Mouse (Mus musculus): ENCODE measurements around the gene Zfp444. TPM values are rescaled to one million over a fixed set of nuclear protein-coding genes. Genes with fewer than 3 reads are reported as not detected.
"Not testable (repeated sequence)": the region's sequence is repeated elsewhere in the genome, so short reads cannot be mapped to it uniquely, and the experiment has no call there.

Gene Zfp444
- total RNA-seq, 1 experiment from 2014 or later: 15.2 TPM

DNA sequence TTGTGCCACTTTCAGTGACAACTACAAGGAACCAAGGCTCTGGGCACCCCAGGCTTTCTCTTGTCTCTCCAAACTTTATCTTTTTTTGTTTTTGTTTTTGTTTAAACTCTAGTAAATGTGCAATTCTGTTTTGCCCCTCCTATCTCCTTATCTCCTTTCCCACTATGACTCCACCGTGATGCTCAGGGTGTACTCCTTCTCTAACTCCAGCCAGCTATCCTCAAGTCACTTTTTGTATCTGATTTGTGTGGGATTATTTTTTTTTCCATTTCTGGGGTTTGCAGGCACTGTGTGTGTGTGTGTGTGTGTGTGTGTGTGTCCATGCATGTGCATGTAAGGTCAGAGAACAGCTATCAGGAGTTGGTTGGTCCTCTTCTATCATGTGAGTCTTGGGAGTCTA lies 14.5 kb upstream of the Zfp444 start:
- no peak for ATAC-seq (replicated peaks; ENCODE audit: low read depth, poor library complexity, severe bottlenecking)

DNA sequence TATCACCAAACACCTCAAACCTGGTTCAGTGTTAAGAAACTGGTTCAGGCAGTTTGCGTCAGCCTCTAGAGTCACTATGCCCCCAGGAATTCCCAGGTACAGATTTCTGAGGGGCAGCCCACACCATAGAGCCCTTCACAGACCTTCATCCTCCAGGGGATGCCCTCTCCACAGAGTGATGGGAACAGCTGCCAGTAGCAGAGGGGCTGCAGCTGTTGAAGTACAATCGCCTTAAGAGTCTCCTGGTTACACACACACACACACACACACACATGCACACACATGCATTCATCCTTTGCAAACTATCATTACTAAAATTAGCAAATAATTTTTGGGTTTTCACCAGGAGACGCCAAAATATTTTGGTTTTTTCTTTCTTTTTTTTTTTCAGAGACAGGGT lies 12.4 kb upstream of the Zfp444 start:
- ATAC-seq (replicated peaks; ENCODE audit: low read depth, poor library complexity, severe bottlenecking): no peak

DNA sequence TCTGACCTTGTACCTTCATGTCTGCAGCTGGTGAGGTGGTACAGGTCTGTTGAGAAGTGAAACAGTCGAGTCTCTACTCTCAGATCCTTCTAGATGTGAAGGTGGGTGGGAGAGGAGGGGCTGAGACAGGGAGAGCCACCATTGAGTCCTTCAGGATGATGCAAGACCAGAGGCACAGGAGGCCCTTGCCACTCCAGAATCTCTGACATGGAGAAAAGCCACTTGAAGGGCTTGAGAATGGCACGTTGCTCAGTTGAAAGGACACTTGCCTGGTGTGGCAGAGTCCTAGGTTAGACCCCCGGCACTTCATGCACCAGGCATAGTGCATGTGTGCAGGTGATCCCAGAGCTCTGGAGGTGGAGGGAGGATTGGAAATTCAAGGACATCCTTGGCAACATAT lies 10.5 kb upstream of the Zfp444 start:
- ATAC-seq (replicated peaks; ENCODE audit: low read depth, poor library complexity, severe bottlenecking): no peak

DNA sequence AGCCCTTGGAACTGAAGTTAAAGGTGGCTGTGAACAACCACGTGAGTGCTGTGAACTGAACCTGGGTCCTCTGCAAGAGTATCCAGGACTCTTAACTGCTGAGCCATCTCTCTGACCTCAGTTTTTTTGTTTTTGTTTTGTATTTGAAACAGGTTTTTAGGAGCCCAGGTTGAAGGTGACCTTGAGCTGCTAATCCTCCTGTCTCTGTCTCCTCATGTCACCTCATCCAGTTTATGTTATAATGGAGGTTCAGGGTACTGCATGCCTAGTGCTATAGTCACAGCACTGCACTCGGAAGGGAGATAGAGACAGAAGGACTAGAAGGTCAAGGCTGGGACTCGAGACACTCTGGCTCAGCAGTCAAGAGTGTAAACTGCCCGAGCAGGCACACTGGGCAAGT lies 9.9 kb upstream of the Zfp444 start:
- ATAC-seq (replicated peaks; ENCODE audit: low read depth, poor library complexity, severe bottlenecking): no peak

DNA sequence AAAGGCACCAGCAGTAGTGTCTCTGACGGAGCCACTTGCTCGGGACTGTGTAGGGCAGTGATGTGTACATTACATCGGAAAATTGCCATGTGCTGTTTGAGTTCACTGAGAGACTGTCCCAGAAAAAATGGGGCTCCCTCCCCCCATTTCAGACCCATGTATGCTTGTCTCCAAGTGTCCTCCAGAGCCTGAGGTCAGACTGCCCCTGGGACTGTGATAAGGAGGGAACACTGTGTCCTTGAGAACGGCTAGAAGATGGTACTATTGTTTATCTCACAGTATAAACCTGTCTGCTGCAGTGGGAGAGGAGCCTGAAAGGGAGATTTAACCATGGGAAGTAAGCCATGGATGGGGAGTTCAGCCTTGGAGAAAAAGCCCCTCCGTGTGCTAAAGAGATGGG lies 7.4 kb upstream of the Zfp444 start:
- no peak for ATAC-seq (replicated peaks; ENCODE audit: low read depth, poor library complexity, severe bottlenecking)

DNA sequence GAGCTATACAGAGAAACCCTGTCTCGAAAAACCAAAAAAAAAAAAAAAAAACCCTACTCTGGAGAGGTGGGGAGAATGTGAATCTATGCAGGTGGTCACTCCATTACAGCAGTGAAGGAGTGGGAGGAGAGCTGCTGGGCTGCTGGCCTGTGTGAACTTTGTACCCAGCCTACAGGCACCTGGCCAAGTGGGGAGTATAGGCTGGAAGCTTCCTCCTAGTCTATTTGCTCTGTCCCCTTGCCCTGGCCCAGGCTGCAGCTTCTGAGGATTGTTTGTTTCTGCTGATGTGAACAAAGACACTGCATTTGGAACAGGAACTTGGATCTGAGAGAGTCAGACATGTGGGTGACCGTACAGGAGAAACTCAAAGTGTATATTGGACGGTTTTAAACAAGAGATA lies 2.6 kb upstream of the Zfp444 start:
- no peak for ATAC-seq (replicated peaks; ENCODE audit: low read depth, poor library complexity, severe bottlenecking)

DNA sequence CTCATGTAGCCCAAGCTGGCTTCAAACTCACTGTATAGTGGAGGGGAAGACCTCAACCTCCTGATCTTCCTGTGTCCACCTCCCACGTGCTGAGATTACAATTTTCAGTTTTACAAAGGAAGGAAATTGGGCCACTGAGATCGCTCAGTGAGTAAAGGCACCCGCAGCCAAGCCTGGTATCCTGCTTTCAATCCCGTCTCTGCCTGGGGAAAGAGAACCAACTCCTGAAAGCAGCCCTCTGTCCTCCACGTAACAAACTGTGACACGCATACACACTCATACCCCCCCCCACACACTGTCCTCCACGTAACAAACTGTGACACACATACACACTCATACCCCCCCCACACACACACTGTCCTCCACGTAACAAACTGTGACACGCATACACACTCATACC lies 1.6 kb upstream of the Zfp444 start:
- no peak for ATAC-seq (replicated peaks; ENCODE audit: low read depth, poor library complexity, severe bottlenecking)

DNA sequence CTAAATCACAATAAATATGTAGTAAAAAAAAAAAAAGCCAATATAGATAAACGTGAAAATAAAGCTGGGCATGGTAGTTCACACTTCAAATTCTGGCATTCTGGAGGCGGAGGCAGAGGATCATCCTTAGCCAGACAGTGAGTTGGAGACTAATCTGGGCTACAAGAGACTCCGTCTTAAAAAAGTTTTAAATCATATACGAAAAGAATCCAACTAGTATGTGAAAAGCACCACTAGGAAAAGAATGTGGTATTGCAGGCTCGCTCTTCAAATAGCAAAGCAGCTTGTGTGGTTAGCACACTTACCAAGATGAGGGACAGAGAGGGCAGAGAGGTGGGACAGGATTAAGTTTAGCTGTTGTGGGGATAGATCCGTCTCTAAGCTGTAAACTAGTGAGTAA lies 1.2 kb upstream of the Zfp444 start:
- ATAC-seq (replicated peaks; ENCODE audit: low read depth, poor library complexity, severe bottlenecking): no peak

DNA sequence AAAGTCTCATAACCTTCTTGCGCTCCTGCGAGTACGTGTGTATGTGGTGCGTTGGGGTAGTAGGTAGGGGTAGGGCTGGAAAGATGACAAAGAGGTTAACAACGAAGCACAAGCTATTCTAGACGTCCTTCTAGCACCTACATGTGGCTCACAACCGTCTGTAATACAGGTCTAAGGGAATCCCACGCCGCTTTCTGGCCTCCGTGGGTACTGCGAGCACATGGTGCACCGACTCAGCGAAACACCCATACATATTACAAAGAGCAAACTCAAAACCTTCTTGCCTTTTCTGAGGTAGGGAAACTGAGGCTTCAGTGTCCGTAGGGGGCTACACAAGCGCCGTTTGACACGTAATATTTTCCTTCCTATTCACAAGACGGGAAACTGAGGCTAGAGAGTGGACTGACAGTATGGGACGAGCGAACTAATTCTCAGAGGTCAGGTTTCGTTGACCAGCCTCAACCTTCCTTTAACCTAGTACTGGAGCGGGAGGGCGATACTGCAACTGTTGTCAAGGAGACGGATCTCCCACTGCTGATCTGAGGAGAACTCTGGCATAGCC lies 501 bp upstream of the Zfp444 start:
- peak; percentile 57 for ATAC-seq (replicated peaks; ENCODE audit: low read depth, poor library complexity, severe bottlenecking)

DNA sequence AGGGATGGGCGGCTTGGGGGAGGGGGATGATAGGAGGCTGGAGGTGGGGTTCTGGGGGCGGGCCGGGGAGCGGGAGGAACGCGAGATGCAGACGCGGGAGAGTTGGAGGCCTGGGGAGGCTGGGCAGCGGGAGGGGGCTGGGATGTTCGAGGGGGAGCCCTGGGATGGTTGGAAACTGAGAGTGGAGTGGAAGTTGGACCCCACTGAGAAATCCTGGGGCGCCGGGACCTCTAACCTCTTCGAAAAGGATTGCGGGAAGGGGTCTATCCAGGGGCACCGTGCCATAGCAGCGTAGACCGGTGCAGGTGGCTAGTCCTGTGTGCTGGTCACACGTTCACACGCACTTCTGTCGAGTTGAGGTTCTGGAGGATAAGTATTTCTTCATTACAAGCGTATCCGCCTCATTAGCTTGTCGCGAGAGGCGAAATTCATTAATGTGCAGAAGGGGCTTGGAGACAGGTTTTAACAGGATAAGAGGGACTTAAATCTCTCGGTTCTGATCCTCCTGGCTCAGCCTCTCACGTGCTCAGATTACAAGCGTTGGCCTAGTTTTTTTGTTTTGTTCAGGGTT lies 733 bp downstream of the Zfp444 start:
- ATAC-seq (replicated peaks; ENCODE audit: low read depth, poor library complexity, severe bottlenecking): no peak

DNA sequence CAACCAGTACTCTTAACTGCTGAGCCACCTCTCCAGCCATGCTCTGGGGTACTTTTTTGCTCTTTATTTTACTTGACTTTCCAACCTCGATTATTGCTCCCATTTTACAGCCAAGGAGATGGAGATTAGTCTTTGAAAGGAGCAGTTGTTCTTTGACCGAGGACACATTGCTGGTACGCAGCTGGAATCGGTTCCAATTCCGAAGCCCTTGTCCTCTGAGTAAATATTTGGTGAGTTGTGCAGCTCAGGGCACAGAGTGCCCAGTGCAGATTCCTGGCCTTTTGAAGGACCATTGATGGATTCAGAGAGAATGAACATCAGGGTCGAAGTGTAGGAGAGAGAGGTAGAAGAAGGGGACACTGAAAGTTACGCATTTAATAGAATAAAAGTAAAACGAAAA lies 1.8 kb downstream of the Zfp444 start:
- ATAC-seq (replicated peaks; ENCODE audit: low read depth, poor library complexity, severe bottlenecking): no peak

DNA sequence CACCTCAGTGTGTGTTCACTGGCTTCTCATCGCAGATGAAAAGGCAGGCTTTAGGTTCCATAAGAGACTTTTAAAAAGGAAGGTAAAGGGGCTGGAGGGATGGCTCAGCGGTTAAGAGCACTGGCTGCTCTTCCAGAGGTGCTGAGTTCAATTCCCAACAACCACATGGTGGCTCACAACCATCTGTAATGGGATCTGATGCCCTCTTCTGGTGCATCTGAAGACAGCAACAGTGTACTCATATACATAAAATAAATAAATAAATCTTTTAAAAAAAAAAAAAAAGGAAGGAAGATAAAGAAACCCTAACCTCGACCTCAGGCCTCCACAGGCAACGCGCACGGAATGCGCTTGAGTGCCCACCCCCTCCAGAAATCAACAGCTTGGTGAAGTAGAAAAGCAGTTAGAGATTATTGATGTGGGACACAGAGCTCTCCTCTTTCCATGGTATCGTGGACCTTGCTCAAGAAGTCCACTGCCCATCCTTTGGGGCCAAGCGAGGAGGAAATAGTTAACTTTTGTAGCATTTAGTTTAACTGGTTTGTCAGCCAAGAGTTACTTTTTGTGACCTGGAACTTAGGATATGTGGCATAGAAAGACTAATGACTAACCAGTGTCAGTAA lies 2.5 kb downstream of the Zfp444 start:
- not testable (repeated sequence) for ATAC-seq (replicated peaks; ENCODE audit: low read depth, poor library complexity, severe bottlenecking)

DNA sequence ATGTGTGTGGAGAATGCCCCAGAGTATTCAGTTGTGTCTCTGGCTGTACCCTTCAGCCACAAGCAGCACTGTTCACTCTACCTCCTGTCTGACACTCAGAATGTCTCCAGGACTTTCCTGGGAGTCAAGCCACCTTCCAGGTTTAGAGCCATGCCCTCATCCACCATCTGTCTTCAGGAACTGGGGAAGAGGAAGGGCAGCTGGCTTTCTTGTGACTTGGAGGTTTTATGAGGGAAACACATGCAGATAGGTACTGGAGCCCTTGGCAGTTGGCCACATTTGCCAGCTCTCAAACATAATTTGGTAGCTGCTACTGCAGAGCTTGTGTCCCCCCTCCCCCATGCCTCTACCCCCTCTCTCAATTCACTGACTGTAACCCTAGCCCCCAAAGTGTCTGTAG lies 7.0 kb downstream of the Zfp444 start:
- no peak for ATAC-seq (replicated peaks; ENCODE audit: low read depth, poor library complexity, severe bottlenecking)

DNA sequence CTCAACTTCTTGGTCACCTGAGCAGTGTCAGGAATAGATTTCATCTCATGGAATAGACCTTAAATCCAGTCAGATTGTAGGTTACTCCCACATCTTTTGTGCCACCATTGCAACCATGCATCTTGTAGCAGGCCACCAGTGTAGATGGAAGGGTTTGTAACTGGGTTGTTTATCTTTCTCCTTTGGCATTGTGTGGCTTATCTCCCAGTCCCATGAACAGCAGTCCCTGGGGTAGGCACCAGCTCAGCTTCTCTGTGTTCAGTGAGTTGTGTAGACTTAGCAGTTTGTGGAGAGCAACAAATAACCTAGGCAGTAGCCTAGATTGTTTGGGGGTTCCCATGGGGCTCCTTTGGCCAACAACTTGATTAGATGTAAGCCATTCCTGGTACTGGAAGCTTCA lies 10.9 kb downstream of the Zfp444 start:
- ATAC-seq (replicated peaks; ENCODE audit: low read depth, poor library complexity, severe bottlenecking): no peak

DNA sequence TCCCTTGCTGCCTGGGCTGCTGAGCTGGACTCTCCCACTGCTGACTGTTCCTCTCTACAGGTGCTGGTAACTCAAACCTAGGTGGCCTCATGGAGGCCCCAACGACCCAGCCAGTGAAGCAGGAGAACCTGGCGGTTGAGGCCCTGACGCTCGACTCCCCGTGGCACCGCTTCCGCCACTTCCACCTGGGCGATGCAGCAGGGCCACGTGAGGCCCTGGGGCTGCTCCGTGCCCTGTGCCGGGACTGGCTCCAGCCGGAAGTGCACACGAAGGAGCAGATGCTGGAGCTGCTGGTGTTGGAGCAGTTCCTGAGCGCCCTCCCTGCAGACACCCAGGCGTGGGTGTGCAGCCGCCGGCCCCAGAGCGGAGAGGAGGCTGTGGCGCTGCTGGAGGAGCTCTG lies 11.8 kb downstream of the Zfp444 start:
- no peak for ATAC-seq (replicated peaks; ENCODE audit: low read depth, poor library complexity, severe bottlenecking)

DNA sequence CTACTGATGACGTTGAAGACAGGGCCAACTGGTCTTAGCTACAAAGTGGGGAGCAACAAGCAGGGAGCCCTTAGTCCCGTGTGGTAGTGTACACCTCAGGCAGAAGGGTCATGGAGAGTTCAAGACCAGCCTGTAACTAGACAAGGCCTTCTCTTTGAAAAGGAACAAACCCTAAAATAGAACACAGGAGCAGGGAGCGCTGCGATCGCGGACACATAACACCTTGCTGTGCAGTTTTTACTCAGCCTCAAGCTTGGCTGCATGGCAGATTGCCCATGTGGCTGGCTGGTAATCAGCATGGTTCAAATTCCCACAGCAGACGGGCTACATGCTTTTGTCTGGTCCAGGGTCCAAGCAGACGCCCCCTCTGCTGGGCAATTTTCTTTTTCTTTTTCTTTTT lies 12.5 kb downstream of the Zfp444 start:
- no peak for ATAC-seq (replicated peaks; ENCODE audit: low read depth, poor library complexity, severe bottlenecking)

DNA sequence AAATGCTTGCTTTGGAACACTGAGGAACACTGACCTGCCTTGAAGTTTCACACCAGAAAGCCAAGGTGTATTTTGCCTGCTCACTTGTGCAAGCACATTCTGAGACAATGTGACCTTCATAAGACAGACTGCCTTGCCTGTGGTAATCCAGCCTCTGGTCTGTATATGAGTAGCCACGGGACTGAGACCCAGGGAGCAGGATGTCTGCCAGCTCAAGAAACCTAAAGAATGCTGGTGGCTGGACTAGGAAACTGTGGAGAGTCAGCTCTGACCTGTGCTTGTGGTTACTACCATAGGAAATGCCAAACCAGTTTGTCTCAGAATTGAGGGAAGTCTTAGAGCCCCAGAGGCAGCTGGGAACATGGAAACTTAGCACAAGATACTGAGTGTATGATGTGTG lies 13.4 kb downstream of the Zfp444 start:
- no peak for ATAC-seq (replicated peaks; ENCODE audit: low read depth, poor library complexity, severe bottlenecking)

DNA sequence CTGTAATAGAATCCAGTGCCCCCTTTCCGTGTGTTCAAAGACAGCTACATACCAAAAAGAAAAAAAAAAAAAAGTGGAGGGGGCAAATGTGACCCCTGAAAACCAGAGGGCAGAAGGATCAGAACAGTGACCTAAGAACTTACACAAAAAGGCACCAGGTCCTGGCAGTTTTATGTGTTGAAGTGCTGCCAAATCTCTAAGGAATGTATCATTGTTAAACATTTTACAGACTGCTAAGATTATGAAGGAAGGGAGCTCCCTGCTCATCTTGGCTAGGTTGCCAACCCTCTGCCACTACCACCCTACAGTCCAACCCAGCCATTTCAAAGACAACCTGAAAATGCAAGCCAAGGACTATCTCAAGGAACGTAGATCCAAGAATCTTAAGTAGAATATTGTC lies 14.2 kb downstream of the Zfp444 start:
- ATAC-seq (replicated peaks; ENCODE audit: low read depth, poor library complexity, severe bottlenecking): no peak

DNA sequence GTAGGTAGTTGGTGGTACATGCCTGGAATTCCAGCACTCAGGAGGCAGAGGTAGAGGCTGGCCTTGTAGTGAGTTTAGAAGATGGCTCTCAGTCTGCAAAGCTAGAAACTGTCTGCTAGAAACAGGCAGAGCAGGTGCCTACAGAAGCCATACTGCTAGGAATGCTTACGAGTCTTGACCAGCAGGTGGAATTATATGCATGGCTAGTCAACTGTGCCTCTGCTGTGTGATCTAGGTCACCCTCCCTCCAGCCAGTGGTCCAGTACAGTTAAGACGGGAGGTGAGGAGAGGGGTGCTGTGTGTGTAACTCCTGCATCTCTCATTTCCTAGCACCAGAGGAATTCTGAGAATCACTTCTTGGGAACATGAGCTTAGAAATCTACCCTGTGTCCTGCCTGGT lies 14.7 kb downstream of the Zfp444 start:
- no peak for ATAC-seq (replicated peaks; ENCODE audit: low read depth, poor library complexity, severe bottlenecking)

DNA sequence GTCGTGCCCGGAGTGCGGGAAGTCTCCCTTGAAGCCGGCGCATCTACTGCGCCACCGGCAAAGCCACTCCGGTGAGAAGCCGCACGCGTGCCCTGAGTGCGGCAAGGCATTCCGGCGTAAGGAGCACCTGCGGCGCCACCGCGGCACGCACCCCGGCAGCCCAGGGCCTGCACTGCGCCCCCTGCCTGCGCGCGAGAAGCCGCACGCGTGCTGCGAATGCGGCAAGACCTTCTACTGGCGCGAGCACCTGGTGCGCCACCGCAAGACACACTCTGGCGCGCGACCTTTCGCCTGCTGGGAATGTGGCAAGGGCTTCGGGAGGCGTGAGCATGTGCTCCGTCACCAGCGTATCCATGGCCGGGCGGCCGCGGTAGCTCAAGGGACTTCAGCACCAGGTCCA lies 17.5 kb downstream of the Zfp444 start:
- no peak for ATAC-seq (replicated peaks; ENCODE audit: low read depth, poor library complexity, severe bottlenecking)

DNA sequence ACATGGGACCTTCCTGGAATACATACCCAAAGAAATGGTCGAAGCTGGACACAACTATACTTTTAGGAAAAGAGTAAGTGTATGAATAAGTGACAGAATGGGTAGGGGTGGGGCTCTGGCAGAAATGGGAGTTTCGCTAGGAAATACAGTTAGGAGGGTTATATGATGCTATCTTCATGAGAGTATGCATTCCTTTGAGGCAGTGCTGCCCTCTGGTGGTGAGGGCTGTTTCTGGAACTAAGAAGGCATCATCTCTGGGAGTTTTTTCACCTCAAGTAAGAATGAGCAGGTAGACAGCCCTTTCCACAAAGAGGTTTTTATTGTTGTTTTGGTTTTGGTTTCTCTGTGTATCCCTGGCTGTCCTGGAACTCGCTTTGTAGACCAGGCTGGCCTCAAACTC lies 19.4 kb downstream of the Zfp444 start:
- peak; percentile 75 for ATAC-seq (replicated peaks; ENCODE audit: low read depth, poor library complexity, severe bottlenecking)

DNA sequence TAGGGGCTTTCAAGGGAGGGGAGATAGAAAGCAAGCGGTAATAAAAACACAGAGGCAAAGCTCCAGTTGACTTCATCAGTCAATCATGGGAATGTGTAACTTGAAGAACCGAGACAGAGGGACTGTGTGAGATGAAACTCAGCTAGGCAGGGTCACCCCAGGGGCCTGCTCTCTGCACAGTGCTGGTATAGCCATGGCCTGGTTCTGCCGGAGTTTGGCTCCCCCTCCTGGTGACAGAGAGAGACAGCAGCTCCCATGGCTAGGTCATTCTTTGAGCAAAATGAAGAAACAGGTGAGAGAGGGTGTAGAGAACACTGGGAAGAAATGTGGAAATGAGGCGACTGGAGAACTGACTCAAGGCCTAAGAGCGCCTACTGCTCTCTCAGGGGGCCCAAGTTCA lies 22.1 kb downstream of the Zfp444 start:
- peak; percentile 83 for ATAC-seq (replicated peaks; ENCODE audit: low read depth, poor library complexity, severe bottlenecking)
